Mouse (Mus musculus): ENCODE data around the gene Acsl3.

Acsl3 gene

DNA sequence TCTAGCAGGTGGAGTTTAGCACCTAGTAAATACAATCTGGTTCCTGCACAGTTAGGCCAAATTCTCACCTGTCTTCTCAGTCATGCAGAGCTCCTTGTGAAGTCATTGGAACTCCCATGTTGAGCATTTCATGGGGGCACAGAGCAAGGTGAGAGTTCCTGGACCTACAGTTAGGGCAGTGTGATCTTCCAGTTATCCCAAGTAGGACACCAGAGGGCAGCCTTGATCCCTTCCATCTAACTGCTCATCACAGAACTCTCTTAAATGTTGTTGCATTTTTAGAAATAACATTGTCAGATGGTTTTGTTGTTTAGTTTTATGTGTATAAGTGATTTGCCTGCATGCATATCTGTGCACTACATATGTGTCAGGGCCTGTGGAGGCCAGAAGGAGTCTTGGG is 29.2 kb downstream of the Acsl3 start:
- no peak for DNase-seq (ENCODE audit: low read depth, low spot score)

DNA sequence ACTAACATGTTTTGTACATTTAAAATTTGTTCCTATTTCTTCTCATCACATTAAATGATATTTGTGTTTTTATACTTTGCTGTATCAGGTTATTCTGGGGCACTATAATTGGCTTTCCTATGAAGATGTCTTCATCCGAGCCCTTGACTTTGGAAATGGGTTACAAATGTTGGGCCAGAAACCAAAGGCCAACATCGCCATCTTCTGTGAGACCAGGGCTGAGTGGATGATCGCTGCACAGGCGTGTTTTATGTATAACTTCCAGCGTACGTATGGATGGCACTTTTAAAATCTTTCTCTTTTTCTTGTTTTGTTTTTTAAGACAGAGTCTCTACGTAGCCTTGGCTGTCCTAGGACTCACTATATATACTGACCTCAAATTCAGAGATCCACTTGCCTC is 30.5 kb downstream of the Acsl3 start:
- DNase-seq (ENCODE audit: low read depth, low spot score): no peak

- no peak for DNase-seq (ENCODE audit: low read depth, low spot score)
Measured at GRCm38 (mm10) chr1:78694503-78695258, 37.1 kb downstream of the Acsl3 start.

GRCm38 (mm10) chr1:78696305-78696704 is 38.7 kb downstream of the Acsl3 start:
- DNase-seq (ENCODE audit: low read depth, low spot score): no peak

GRCm38 (mm10) chr1:78696903-78697302 is 39.3 kb downstream of the Acsl3 start:
- no peak for DNase-seq (ENCODE audit: low read depth, low spot score)

DNA sequence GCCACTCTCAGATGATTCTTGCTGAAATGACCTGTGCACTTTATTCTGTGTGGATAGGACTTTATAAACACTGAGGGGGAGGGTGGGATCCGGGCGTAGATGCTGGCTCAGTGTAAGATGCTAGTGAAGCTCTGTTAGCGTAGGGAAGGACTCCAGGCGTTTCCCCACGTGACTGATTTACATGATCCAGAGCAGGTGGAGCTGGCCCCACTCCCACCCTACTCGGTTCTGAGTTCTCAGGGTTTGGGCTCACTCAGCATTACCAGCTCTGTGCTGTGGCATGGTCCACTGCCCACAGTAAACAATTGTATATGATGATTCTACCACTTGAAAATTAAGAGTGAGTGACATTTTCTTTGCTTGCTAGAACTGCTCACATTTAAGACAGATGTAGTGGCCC is 40.5 kb downstream of the Acsl3 start:
- no peak for DNase-seq (ENCODE audit: low read depth, low spot score)

GRCm38 (mm10) chr1:78701740-78702139 is 44.1 kb downstream of the Acsl3 start:
- DNase-seq (ENCODE audit: low read depth, low spot score): no peak

DNA sequence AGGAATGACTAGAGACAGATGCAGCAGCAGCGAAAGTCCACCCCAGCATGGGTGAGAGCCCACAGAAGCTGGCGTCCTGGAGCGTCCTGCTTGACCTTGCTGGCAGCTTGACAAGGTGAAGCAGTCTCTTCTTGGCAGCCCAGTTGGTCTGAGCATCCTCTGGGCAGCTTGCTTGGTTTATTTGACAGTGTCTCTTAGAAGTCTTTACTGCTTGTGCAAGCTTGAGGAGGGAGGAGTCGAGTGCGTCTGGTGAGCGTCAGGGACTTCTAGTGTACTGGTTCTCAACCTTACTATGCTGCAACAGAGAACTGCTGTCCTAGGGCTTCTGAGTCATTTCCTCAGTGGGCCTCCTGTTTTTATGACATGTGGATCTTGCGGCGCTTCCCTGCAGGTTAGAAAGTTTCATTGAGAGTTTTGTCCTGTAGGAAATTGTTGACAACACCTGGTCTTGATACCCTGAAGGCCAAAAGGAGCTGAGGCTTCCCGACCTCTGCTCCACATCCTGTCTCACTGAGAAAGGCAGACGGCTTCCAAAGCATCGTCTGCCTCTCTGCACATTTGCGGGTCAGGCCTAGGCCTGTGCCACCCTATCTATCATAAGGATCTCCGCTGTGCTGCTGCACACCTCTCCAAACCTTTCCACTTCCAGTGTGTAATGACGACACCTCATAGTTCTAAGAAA is 44.8 kb downstream of the Acsl3 start:
- no peak for DNase-seq (ENCODE audit: low read depth, low spot score)

GRCm38 (mm10) chr1:78702964-78703285 is 45.3 kb downstream of the Acsl3 start:
- DNase-seq (ENCODE audit: low read depth, low spot score): no peak

DNA sequence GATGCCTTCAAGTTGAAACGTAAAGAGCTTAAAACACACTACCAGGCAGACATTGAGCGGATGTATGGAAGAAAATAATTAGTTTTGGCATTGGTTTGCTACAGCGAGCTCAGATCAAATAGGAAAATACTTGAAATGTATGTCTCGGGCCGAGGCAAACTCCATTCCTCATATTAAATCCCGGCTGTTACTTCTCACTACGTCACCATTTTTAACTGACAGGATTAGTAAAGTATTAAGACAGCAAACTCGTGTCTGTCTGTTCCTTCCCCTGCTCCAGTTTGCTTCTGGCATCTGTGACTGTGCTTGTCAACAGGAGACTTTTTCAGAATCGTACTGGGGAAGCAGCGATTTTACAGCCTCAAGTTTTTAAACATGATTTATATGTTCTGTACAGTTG is 48.7 kb downstream of the Acsl3 start:
- no peak for DNase-seq (ENCODE audit: low read depth, low spot score)

DNA sequence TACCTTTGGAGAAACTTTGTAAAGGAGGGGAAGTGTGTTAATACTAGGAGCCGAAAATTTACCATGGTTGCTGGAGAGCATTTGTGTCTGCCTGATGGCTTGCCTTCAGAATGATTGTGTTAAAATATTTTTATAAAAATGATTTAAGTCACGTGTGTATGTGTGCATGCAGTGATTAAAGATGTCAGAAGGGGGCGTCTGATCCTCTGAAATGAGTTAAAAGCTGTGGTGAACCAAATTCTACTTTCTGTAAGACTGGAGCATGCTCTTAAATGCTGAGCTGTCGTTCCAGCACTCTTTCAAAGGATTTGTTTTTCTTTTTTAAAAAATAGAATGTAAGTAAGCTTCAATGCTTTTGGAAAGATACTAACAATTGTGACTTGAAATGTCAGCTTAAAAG is 49.7 kb downstream of the Acsl3 start:
- DNase-seq (ENCODE audit: low read depth, low spot score): no peak

DNA sequence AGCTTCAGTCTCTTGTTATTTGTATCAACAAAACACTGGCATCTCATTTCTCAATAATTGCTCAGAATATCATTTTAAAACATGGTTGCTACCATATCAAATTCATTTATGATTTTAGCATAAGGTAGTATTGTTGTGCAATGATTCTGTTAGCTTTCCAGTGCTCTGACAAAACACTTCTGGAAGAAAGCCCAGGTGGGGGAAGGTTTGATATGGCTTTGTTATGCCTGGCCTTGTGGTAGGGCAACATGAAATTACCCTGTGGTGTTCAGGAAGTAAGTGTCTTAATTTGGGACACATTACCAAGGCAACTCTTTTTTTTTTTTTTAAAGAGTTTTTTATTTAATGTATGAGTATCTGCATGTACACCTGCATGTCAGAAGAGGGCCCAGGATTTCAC is 52.4 kb downstream of the Acsl3 start:
- no peak for DNase-seq (ENCODE audit: low read depth, low spot score)

GRCm38 (mm10) chr1:78710613-78711329 is 53.1 kb downstream of the Acsl3 start:
- DNase-seq (ENCODE audit: low read depth, low spot score): no peak

GRCm38 (mm10) chr1:78724458-78725190 is 67.0 kb downstream of the Acsl3 start:
- peak; percentile 61 for DNase-seq (ENCODE audit: low read depth, low spot score)

GRCm38 (mm10) chr1:78725191-78725490 is 67.5 kb downstream of the Acsl3 start:
- no peak for DNase-seq (ENCODE audit: low read depth, low spot score)

- no peak for DNase-seq (ENCODE audit: low read depth, low spot score)
Measured at GRCm38 (mm10) chr1:78725617-78726223, 68.1 kb downstream of the Acsl3 start.

DNA sequence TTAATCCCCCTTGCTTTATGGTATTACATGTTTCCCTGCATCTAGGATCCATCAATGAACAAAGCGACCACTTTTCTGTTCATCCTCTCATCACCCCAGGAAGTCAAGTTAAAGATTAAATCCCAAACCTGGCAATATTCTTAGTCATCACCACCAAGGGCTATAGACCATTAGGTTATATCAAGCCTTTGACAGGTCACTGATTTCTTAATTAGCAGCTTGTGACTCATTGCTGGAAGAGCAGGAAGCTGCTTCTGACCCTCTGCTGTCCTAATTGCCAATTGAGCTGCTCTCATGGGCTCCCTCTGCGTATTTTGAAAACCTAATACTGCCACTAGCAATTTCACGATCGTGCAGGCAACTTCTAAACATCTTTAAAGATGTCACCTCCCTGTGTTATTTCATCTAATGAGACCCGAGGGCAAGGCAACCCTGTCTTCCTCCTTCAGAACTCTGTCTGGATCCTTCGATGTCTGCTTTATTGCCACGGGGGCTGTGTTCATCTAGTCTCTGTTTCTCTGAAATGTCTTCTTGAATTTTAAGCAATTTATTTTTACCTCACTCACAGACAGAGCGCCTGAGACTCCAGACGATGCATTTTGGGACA is 72.6 kb downstream of the Acsl3 start:
- no peak for DNase-seq (ENCODE audit: low read depth, low spot score)

DNA sequence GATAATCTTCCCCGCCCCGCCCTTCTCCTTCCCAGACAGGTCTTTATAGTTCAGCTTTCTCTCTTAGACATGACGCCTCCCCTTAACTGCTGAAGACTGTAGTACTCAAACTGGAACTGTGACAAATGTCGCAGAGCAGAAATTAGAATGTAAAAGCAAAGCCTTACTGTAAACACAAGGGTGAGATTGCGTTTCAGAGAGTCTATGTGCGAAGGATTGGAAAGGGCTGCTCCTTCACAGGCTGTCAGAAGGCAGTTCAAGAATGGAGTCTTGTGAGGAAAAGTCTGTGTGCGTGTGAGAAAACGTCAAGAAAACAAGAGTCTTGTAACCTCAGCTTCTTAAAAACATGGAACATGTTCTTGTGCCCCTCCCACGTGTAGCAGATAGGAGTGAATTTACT is 74.7 kb downstream of the Acsl3 start:
- no peak for DNase-seq (ENCODE audit: low read depth, low spot score)

DNA sequence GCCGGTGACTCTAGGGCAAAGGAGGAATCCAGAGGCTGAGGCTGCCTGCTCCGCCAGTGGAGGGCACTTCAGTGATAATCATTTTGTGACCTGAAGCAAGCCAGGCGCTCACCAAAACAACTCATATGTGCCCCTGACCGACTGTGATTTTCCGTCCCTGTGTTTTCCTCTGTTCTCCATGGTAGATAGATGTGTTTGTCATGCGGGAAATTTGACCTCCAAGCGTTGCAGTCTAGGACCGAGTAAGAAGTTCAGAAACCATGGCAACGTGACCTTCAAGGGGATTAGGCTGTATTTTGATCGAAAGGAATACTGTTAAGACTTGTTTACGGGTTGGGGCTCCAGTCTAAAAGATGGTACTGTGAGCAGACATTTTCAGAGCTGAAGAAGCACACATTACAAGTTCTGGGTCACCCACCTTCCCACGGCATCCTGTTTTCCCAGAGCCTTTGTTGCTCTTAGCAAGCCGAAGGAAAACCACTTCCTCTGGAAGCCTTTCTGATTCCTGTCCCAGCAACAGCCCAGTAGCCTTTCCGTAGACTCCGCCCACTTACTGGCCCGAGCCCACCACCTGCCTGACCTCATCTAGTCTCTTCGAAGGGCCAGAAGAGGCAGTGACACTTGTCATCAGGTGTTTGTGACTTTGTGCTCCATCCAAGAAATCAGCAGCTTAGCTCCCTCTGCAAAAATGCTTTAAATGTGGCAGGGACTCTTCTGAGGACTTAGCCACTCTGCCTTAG is 76.8 kb downstream of the Acsl3 start:
- no peak for DNase-seq (ENCODE audit: low read depth, low spot score)

DNA sequence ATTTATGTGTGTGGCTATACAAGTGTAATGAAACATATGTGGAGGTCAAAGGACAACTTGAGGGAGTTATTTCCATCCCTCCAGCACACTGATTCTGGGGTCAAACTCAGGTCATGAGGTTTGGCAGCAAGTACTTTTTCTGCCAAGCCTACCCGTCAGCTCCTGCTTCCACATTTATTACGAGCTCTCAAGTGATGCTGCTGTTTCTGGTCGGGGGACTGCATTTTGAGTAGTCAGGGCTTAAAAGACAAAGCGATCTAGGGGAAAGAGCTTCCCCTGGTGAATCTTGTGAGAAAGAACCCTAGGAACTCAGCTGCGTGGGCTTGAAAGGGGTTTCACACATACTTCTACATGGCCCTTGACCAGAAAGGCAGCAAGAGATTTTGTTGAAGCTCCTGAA is 80.0 kb downstream of the Acsl3 start:
- DNase-seq (ENCODE audit: low read depth, low spot score): no peak

- DNase-seq (ENCODE audit: low read depth, low spot score): no peak
Measured at GRCm38 (mm10) chr1:78740676-78741075, 83.1 kb downstream of the Acsl3 start.
